In genomic region chr2:31449902-31450301, GRCm38 (mm10) we compare ENCODE assay signal across 19 mouse cellular contexts. TPM values are rescaled to one million over a fixed set of nuclear protein-coding genes. Genes with fewer than 3 reads are reported as not detected.
DNase-seq lines count a peak whose midpoint lies in the region; ATAC-seq lines count a peak whose summit lies in the region.
"Had no signal": no experiment of that assay in that cellular context is flagged by ENCODE, and none has a peak within 500 bp of the region (broad histone marks: within the 10 kb centered on the region; RNA-seq: fewer than 3 reads in every experiment).

No protein-coding gene starts in this region.

- H3K4me1 ChIP-seq in forebrain, embryonic 15.5 days: peaks cover 29% of the 10 kb centered on the region
- peaks cover 7% of the 10 kb centered on the region; the same call in 1 of the 2 replicates for H3K4me1 ChIP-seq in forebrain, embryonic 11.5 days (replicated peaks; ENCODE audit: control insufficient read depth, insufficient read depth, low read length)
- H3K4me1 ChIP-seq in hindbrain, embryonic 13.5 days (replicated peaks): peaks cover 36% of the 10 kb centered on the region
- H3K4me1 ChIP-seq in hindbrain, embryonic 10.5 days (replicated peaks): peaks cover 67% of the 10 kb centered on the region
- peaks cover 15% of the 10 kb centered on the region for H3K4me1 ChIP-seq in midbrain, embryonic 15.5 days
- peaks cover 20% of the 10 kb centered on the region for H3K4me1 ChIP-seq in midbrain, embryonic 14.5 days (ENCODE audit: control insufficient read depth, insufficient read depth, low read length)
- H3K4me1 ChIP-seq in stomach, embryonic 14.5 days (ENCODE audit: control insufficient read depth, insufficient read depth, low read length): peaks cover 17% of the 10 kb centered on the region; the same call in 1 of the 2 replicates

- no peak for ATAC-seq in forebrain, embryonic 15.5 days (replicated peaks)
- ATAC-seq in forebrain, embryonic 11.5 days (replicated peaks; ENCODE audit: low FRiP score): no peak
- ATAC-seq in hindbrain, embryonic 13.5 days (ENCODE audit: low FRiP score): peak; percentile 57
- ATAC-seq in midbrain, embryonic 15.5 days (replicated peaks): peak; percentile 33; the same call in 1 of the 2 replicates
- ATAC-seq in midbrain, embryonic 14.5 days (ENCODE audit: low FRiP score, low TSS enrichment): no peak
- ATAC-seq in stomach, embryonic 14.5 days (ENCODE audit: insufficient number of reproducible peaks, insufficient read depth, low FRiP score, low read depth): 0 out of 2 replicates have a peak, but pooled peaks have one; percentile 35
- ATAC-seq: intestine, postnatal 0 days had no signal

- no peaks in the 10 kb centered on the region for H3K36me3 ChIP-seq in forebrain, embryonic 15.5 days
- no peaks in the 10 kb centered on the region for H3K36me3 ChIP-seq in forebrain, embryonic 11.5 days (ENCODE audit: control insufficient read depth, insufficient read depth, low read length)
- H3K36me3 ChIP-seq in hindbrain, embryonic 13.5 days: no peaks in the 10 kb centered on the region
- no peaks in the 10 kb centered on the region for H3K36me3 ChIP-seq in hindbrain, embryonic 10.5 days
- H3K36me3 ChIP-seq in midbrain, embryonic 15.5 days (replicated peaks): no peaks in the 10 kb centered on the region
- no peaks in the 10 kb centered on the region for H3K36me3 ChIP-seq in midbrain, embryonic 14.5 days (ENCODE audit: control insufficient read depth, insufficient read depth, low read length)
- H3K36me3 ChIP-seq in stomach, embryonic 14.5 days (ENCODE audit: control insufficient read depth, insufficient read depth, low read length): no peaks in the 10 kb centered on the region
- H3K36me3 ChIP-seq: limb, embryonic 12.5 days; liver, embryonic 15.5 days; lung, embryonic 15.5 days had no signal

- peak overlapping the region; percentile 21; the same call in 1 of the 2 replicates for H3K27ac ChIP-seq in forebrain, embryonic 15.5 days (replicated peaks)
- no peak overlapping the region for H3K27ac ChIP-seq in forebrain, embryonic 11.5 days (ENCODE audit: low read depth, low read length)
- no peak overlapping the region for H3K27ac ChIP-seq in hindbrain, embryonic 13.5 days
- H3K27ac ChIP-seq in hindbrain, embryonic 10.5 days: no peak overlapping the region
- H3K27ac ChIP-seq in midbrain, embryonic 15.5 days: no peak overlapping the region
- H3K27ac ChIP-seq in midbrain, embryonic 14.5 days (replicated peaks; ENCODE audit: low read depth, low read length): no peak overlapping the region
- no peak overlapping the region for H3K27ac ChIP-seq in stomach, embryonic 14.5 days (ENCODE audit: low read length)
- H3K27ac ChIP-seq: liver, embryonic 15.5 days had no signal

- no peaks in the 10 kb centered on the region for H3K27me3 ChIP-seq in forebrain, embryonic 15.5 days
- no peaks in the 10 kb centered on the region for H3K27me3 ChIP-seq in forebrain, embryonic 11.5 days (ENCODE audit: control insufficient read depth, insufficient read depth, low read length)
- peaks cover 38% of the 10 kb centered on the region for H3K27me3 ChIP-seq in hindbrain, embryonic 13.5 days
- H3K27me3 ChIP-seq in hindbrain, embryonic 10.5 days (ENCODE audit: insufficient read depth, poor library complexity, severe bottlenecking): peaks cover 41% of the 10 kb centered on the region
- H3K27me3 ChIP-seq in midbrain, embryonic 15.5 days (replicated peaks): 0 out of 2 replicates have a peak, but pooled peaks cover 4% of the 10 kb centered on the region
- H3K27me3 ChIP-seq in midbrain, embryonic 14.5 days (ENCODE audit: control insufficient read depth, insufficient read depth, low read length): no peaks in the 10 kb centered on the region
- H3K27me3 ChIP-seq in stomach, embryonic 14.5 days (ENCODE audit: control insufficient read depth, insufficient read depth, low read length): no peaks in the 10 kb centered on the region
- H3K27me3 ChIP-seq: forebrain, embryonic 13.5 days; limb, embryonic 12.5 days; liver, embryonic 15.5 days; lung, embryonic 15.5 days had no signal

- DNase-seq in forebrain, embryonic 11.5 days (ENCODE audit: low spot score): no peak
- DNase-seq in hindbrain, embryonic 10.5 days (ENCODE audit: low spot score): no peak
- DNase-seq in midbrain, embryonic 14.5 days: no peak
- no peak for DNase-seq in frontal cortex, postnatal 10 days (ENCODE audit: low spot score in 2 of 2)
- DNase-seq: kidney, adult 9 months; spleen, adult 18-20 months; thymus, adult 2 months; thymus, postnatal 36 days had no signal

- H3K9ac ChIP-seq in forebrain, embryonic 15.5 days (replicated peaks): no peak overlapping the region
- no peak overlapping the region for H3K9ac ChIP-seq in forebrain, embryonic 11.5 days (ENCODE audit: low read length)
- H3K9ac ChIP-seq in hindbrain, embryonic 13.5 days: no peak overlapping the region
- no peak overlapping the region for H3K9ac ChIP-seq in midbrain, embryonic 15.5 days
- no peak overlapping the region for H3K9ac ChIP-seq in midbrain, embryonic 14.5 days (replicated peaks; ENCODE audit: low read length)
- no peak overlapping the region for H3K9ac ChIP-seq in stomach, embryonic 14.5 days (replicated peaks; ENCODE audit: low read depth, low read length)
- H3K9ac ChIP-seq: forebrain, embryonic 13.5 days; limb, embryonic 12.5 days; liver, embryonic 15.5 days; lung, embryonic 15.5 days had no signal

- no peak overlapping the region for H3K4me3 ChIP-seq in forebrain, embryonic 15.5 days
- H3K4me3 ChIP-seq in forebrain, embryonic 11.5 days (ENCODE audit: low read depth, low read length): no peak overlapping the region
- H3K4me3 ChIP-seq in hindbrain, embryonic 13.5 days: no peak overlapping the region
- no peak overlapping the region for H3K4me3 ChIP-seq in hindbrain, embryonic 10.5 days
- H3K4me3 ChIP-seq in midbrain, embryonic 15.5 days: no peak overlapping the region
- no peak overlapping the region for H3K4me3 ChIP-seq in midbrain, embryonic 14.5 days (replicated peaks; ENCODE audit: low read depth, low read length)
- no peak overlapping the region for H3K4me3 ChIP-seq in stomach, embryonic 14.5 days (ENCODE audit: low read depth, low read length)
- H3K4me3 ChIP-seq: erythroblast, embryonic 14.5 days; forebrain, embryonic 13.5 days; left cerebral cortex, adult 2 months; limb, embryonic 12.5 days; liver, embryonic 15.5 days; lung, embryonic 15.5 days had no signal

- no peaks in the 10 kb centered on the region for H3K9me3 ChIP-seq in forebrain, embryonic 15.5 days
- no peaks in the 10 kb centered on the region for H3K9me3 ChIP-seq in forebrain, embryonic 11.5 days (ENCODE audit: control insufficient read depth, low read length)
- no peaks in the 10 kb centered on the region for H3K9me3 ChIP-seq in hindbrain, embryonic 13.5 days
- H3K9me3 ChIP-seq in hindbrain, embryonic 10.5 days: no peaks in the 10 kb centered on the region
- no peaks in the 10 kb centered on the region for H3K9me3 ChIP-seq in midbrain, embryonic 15.5 days
- H3K9me3 ChIP-seq in midbrain, embryonic 14.5 days (ENCODE audit: control insufficient read depth, low read length): no peaks in the 10 kb centered on the region
- no peaks in the 10 kb centered on the region for H3K9me3 ChIP-seq in stomach, embryonic 14.5 days (ENCODE audit: control insufficient read depth, low read depth, low read length)
- H3K9me3 ChIP-seq: forebrain, embryonic 13.5 days; limb, embryonic 12.5 days; liver, embryonic 15.5 days; lung, embryonic 15.5 days had no signal

- H3K4me2 ChIP-seq in forebrain, embryonic 15.5 days (replicated peaks): no peak overlapping the region
- H3K4me2 ChIP-seq in forebrain, embryonic 11.5 days (ENCODE audit: low read depth, low read length, severe bottlenecking): no peak overlapping the region
- H3K4me2 ChIP-seq in hindbrain, embryonic 13.5 days: no peak overlapping the region
- H3K4me2 ChIP-seq in midbrain, embryonic 15.5 days: no peak overlapping the region
- no peak overlapping the region for H3K4me2 ChIP-seq in midbrain, embryonic 14.5 days (ENCODE audit: low read length)
- H3K4me2 ChIP-seq in stomach, embryonic 14.5 days (replicated peaks; ENCODE audit: low read depth, low read length): no peak overlapping the region
- H3K4me2 ChIP-seq: forebrain, embryonic 13.5 days; limb, embryonic 12.5 days; liver, embryonic 15.5 days; lung, embryonic 15.5 days had no signal

- 92% methylated on average over 4 of the region's 4 CpGs for WGBS in forebrain, embryonic 15.5 days
- WGBS in forebrain, embryonic 11.5 days: 90% methylated on average over 4 of the region's 4 CpGs
- 93% methylated on average over 4 of the region's 4 CpGs for WGBS in hindbrain, embryonic 13.5 days
- WGBS in hindbrain, embryonic 10.5 days: 91% methylated on average over 4 of the region's 4 CpGs
- WGBS in midbrain, embryonic 15.5 days: 97% methylated on average over 4 of the region's 4 CpGs
- 94% methylated on average over 4 of the region's 4 CpGs for WGBS in midbrain, embryonic 14.5 days
- 92% methylated on average over 4 of the region's 4 CpGs for WGBS in stomach, embryonic 14.5 days

RNA-seq across cellular contexts. Expression of gene Ass1, which starts 20.1 kb away (rescaled TPM):
- polyA plus RNA-seq in forebrain, embryonic 15.5 days (2015; fragmentation: Nextera tagmentation; extraction: Ambion mirVana): 4.5 and 6.3 TPM in 2 replicates
- polyA plus RNA-seq in forebrain, embryonic 11.5 days (2014; fragmentation: Nextera tagmentation; extraction: Ambion mirVana): 3.3 and 6.8 TPM in 2 replicates
- 8.0 TPM in 2 replicates for polyA plus RNA-seq in hindbrain, embryonic 13.5 days (2015; fragmentation: Nextera tagmentation; extraction: Ambion mirVana)
- 11.8 and 15.0 TPM in 2 replicates for polyA plus RNA-seq in hindbrain, embryonic 10.5 days (2016; fragmentation: Nextera tagmentation; extraction: Ambion mirVana)
- 7.6 and 9.4 TPM in 2 replicates for polyA plus RNA-seq in midbrain, embryonic 15.5 days (2015; fragmentation: Nextera tagmentation; extraction: Ambion mirVana)
- 7.4 and 8.5 TPM in 2 replicates for polyA plus RNA-seq in midbrain, embryonic 14.5 days (2014; fragmentation: Nextera tagmentation; extraction: Ambion mirVana)
- 34.3 and 54.4 TPM in 2 replicates for polyA plus RNA-seq in stomach, embryonic 14.5 days (2014; fragmentation: Nextera tagmentation; extraction: Ambion mirVana)

Comparison
In these comparisons a context has a peak if more than half of its experiments do, and no peak if none do; other contexts are left out.
1. ATAC-seq: peak in hindbrain, embryonic 13.5 days (single experiment), midbrain, embryonic 15.5 days (single experiment) and stomach, embryonic 14.5 days (single experiment); none in forebrain, embryonic 15.5 days (single experiment), forebrain, embryonic 11.5 days (single experiment) and midbrain, embryonic 14.5 days (single experiment).